Mouse (Mus musculus) adrenal gland, postnatal 0 days (tissue): ENCODE data around the gene Syt13. TPM values are rescaled to one million over a fixed set of nuclear protein-coding genes. Genes with fewer than 3 reads are reported as not detected.

Source experiments
- polyA plus RNA-seq: library from polyadenylated mRNA; unstranded; fragments of >200 nt; fragmentation: Nextera tagmentation; extraction: Ambion mirVana; gene quantifications from 2 replicates; pipeline ENCODE4 v1.2.1, GENCODE M21; 2015

Gene Syt13
- polyA plus RNA-seq, result 1.0 and 1.2 TPM in 2 replicates

DNA sequence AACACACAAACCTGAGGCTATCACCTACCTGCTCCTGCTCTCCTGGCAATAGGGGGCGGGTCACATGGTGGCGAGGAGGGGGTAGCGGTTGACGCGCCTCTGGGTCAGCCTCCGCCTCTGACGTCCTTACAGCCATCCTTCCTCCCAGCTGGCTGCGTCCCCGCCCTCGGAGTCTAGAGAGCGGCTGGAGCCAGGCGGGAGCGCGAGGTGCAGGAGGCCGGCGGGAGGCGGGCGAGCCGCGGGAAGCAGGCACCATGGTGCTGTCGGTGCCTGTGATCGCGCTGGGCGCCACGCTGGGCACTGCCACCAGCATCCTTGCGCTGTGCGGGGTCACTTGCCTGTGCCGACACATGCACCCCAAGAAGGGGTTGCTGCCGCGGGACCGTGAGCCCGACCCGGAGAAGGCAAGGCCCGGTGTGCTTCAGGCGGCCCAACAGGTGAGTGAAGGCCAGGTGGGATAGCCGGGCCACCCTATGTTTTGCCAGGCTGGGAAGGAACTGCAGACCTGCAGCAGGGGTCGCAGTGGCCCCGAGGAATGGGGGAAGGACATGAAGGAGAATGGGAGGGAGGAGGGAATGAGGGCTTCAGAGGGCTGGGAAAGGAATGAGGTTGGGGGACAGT lies at the start of gene Syt13:
TSS of gene Syt13 (plus strand) at position 166 of the 621 bp plus-strand sequence.

Other genes starting within 250 kb of the Syt13 start
- gene Prdm11, start 131.1 kb downstream of the Syt13 start, polyA plus RNA-seq, result 8.8 and 15.7 TPM in 2 replicates